24 mouse cellular contexts compared by ENCODE assay signal in the genomic region with DNA sequence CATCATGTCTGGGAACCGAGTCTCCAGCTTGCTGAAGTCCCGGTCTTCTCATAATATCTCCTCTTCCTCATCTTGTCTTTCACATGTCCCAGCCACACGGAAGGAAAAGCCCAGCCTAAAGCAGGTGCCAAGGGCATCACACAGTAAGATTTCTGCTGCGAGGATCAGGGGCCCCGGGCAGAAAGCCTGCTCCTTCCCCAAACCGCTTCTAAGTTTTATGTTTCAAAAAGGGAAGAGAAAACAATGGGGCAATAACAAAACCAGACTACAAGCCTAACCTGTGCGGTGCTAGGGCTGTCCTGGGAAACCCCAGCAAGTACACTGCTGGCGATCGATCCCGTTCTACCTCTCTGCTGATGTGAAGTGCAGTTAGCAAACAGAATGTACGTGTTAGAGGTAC.
DNase-seq lines count a peak whose midpoint lies in the region; ATAC-seq and TF ChIP-seq lines count a peak whose summit lies in the region.
"Had no signal": no experiment of that assay in that cellular context is flagged by ENCODE, and none has a peak within 500 bp of the region (broad histone marks: within the 10 kb centered on the region; RNA-seq: fewer than 3 reads in every experiment).

No protein-coding gene starts in this region.

- peak; percentile 40 for ATAC-seq in common myeloid progenitor, adult 5-6 weeks (replicated peaks; ENCODE audit: low read depth, poor library complexity, severe bottlenecking)
- peak; percentile 81 for ATAC-seq in megakaryocyte, adult 5-6 weeks (ENCODE audit: poor library complexity, severe bottlenecking)
- ATAC-seq: CD4-positive, CD25-positive, alpha-beta regulatory T cell, adult 4 months; forebrain, embryonic 14.5 days; forebrain, embryonic 16.5 days had no signal

- TF ChIP-seq CTCF in gastrocnemius, adult 2 months (IDR thresholded peaks at IDR 0.05), result no peak

- H3K27ac ChIP-seq in gastrocnemius, adult 2 months, result no peak overlapping the region
- H3K27ac ChIP-seq: embryonic facial prominence, embryonic 13.5 days; embryonic facial prominence, embryonic 15.5 days; forebrain, embryonic 10.5 days; forebrain, embryonic 12.5 days had no signal

- H3K4me3 ChIP-seq in gastrocnemius, adult 2 months, result no peak overlapping the region
- H3K4me3 ChIP-seq: embryonic facial prominence, embryonic 13.5 days; embryonic facial prominence, embryonic 15.5 days; erythroblast, embryonic 14.5 days; forebrain, embryonic 10.5 days; forebrain, embryonic 12.5 days had no signal

- intact Hi-C loops in gastrocnemius, adult 2 months (cut with DNase I), result no loop called here

- DNase-seq in gastrocnemius, adult 2 months, result peak; percentile 7
- no peak for DNase-seq in gastrocnemius, adult 18-20 months (ENCODE audit: low spot score)
- no peak for DNase-seq in embryo, embryonic 9.5 days (ENCODE audit: extremely low spot score)
- DNase-seq in lung, postnatal 25 days (ENCODE audit: low spot score), result no peak
- DNase-seq in urinary bladder, postnatal 10 days (ENCODE audit: low spot score), result no peak
- DNase-seq: adrenal gland, adult 2 months; adrenal gland, postnatal 10 days; adrenal gland, postnatal 25 days; cerebellum, adult 11 months; cerebellum, adult 18-20 months; cerebellum, adult 8-10 months; cerebellum, adult 9-11 months; cerebellum, postnatal 14 days; cerebellum, postnatal 36 days had no signal
